Mouse (Mus musculus) MEL (cell line): Measurements from ENCODE around the gene Olfm2.

Experiments
- CHD1 ChIP-seq: IDR thresholded peaks from 2 replicates; pipeline ENCODE4 v1.6.1; 2012; ENCODE audit warnings: low read depth, mild to moderate bottlenecking, inconsistent platforms, low read length, improper control_type of control experiment
- CTCF ChIP-seq, 3 experiments: IDR thresholded peaks in 2 of 3; conservative IDR thresholded peaks in 1 of 3; 2 replicates each; pipeline ENCODE4 v1.5.1; 2011 to 2012; ENCODE audit warnings: low read length in 3 of 3, low read depth in 2 of 3, mild to moderate bottlenecking in 2 of 3, improper control_type of control experiment in 1 of 3, inconsistent platforms in 1 of 3, mixed read lengths in 1 of 3, moderate library complexity in 1 of 3; ENCODE audit not compliant: control insufficient read depth in 1 of 3, insufficient read depth in 1 of 3, poor library complexity in 1 of 3, severe bottlenecking in 1 of 3
- EP300 ChIP-seq, 2 experiments: IDR thresholded peaks; 2 replicates each; pipeline ENCODE4 v1.6.1; 2011; ENCODE audit warnings: improper control_type of control experiment in 2 of 2, low read length in 2 of 2, low read depth in 1 of 2, mild to moderate bottlenecking in 1 of 2
- GATA1 ChIP-seq: IDR thresholded peaks from 2 replicates; pipeline ENCODE4 v1.6.1; 2011; ENCODE audit warnings: low read depth, low read length, improper control_type of control experiment
- HCFC1 ChIP-seq: IDR thresholded peaks from 2 replicates; pipeline ENCODE4 v1.6.1; 2012; ENCODE audit warnings: low read depth, mild to moderate bottlenecking, inconsistent platforms, low read length, improper control_type of control experiment, moderate library complexity
- JUND ChIP-seq: IDR thresholded peaks from 2 replicates; pipeline ENCODE4 v1.6.1; 2011; ENCODE audit warnings: low read depth, mild to moderate bottlenecking, improper control_type of control experiment, low read length
- MAX ChIP-seq: IDR thresholded peaks from 2 replicates; pipeline ENCODE4 v1.6.1; 2011; ENCODE audit warnings: low read length, improper control_type of control experiment
- POLR2A ChIP-seq, 2 experiments: IDR thresholded peaks; 2 replicates each; pipeline ENCODE4 v1.6.1; 2011 to 2012; ENCODE audit warnings: low read length in 2 of 2, mild to moderate bottlenecking in 2 of 2, control low read depth in 1 of 2, improper control_type of control experiment in 1 of 2, low read depth in 1 of 2, moderate library complexity in 1 of 2; ENCODE audit not compliant: control insufficient read depth in 1 of 2, insufficient read depth in 1 of 2, poor library complexity in 1 of 2
- ZMIZ1 ChIP-seq: IDR thresholded peaks from 2 replicates; pipeline ENCODE4 v1.6.1; 2012; ENCODE audit warnings: low read depth, mild to moderate bottlenecking, inconsistent platforms, low read length, improper control_type of control experiment, moderate library complexity

DNA sequence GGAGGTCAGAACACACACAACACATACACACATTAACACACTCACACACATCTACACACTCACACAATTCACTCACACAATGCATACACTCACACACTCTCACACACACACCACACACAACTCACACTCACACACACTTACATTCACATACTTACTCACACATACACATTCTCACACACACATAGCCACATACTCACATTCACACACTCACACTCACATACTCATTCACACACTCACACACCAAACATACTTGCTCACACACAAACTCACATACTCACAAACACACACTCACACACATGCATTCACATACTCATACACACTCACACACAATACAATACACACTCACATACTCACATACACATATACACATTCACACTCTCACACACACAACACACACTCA, 40.7 kb downstream of the Olfm2 start:
- TF ChIP-seq MAX (no peak), CTCF (IDR thresholded peaks at IDR 0.05 in 2 of 3, conservative IDR thresholded peaks at IDR 0.05 in 1 of 3; ENCODE audit: control insufficient read depth in 1 of 3, insufficient read depth in 1 of 3, low read depth in 2 of 3, low read length in 3 of 3, poor library complexity in 1 of 3, severe bottlenecking in 1 of 3) (no peak), CHD1 (no peak), JUND (no peak), GATA1 (no peak), EP300 (IDR thresholded peaks at IDR 0.05; ENCODE audit: low read depth in 1 of 2, low read length in 2 of 2) (no peak), ZMIZ1 (no peak), POLR2A (IDR thresholded peaks at IDR 0.05; ENCODE audit: control insufficient read depth in 1 of 2, insufficient read depth in 1 of 2, low read depth in 1 of 2, low read length in 2 of 2, poor library complexity in 1 of 2) (no peak), HCFC1 (no peak)
